Mouse (Mus musculus) MEL (cell line): ENCODE data around the gene Unc45a.

Source experiments
- BHLHE40 ChIP-seq: IDR thresholded peaks from 2 replicates; pipeline ENCODE4 v1.6.1; 2012; ENCODE audit warnings: low read depth, mild to moderate bottlenecking, inconsistent platforms, low read length, improper control_type of control experiment, borderline replicate concordance
- CHD2 ChIP-seq: IDR thresholded peaks from 2 replicates; pipeline ENCODE4 v1.6.1; 2011; ENCODE audit warnings: low read length, improper control_type of control experiment
- GATA1 ChIP-seq: IDR thresholded peaks from 2 replicates; pipeline ENCODE4 v1.6.1; 2011; ENCODE audit warnings: low read depth, low read length, improper control_type of control experiment
- MYC ChIP-seq: IDR thresholded peaks from 2 replicates; pipeline ENCODE4 v1.6.1; 2011; ENCODE audit warnings: low read depth, mild to moderate bottlenecking, low read length, improper control_type of control experiment, moderate library complexity
- POLR2A ChIP-seq, 2 experiments: IDR thresholded peaks; 2 replicates each; pipeline ENCODE4 v1.6.1; 2011 to 2012; ENCODE audit warnings: low read length in 2 of 2, mild to moderate bottlenecking in 2 of 2, control low read depth in 1 of 2, improper control_type of control experiment in 1 of 2, low read depth in 1 of 2, moderate library complexity in 1 of 2; ENCODE audit not compliant: control insufficient read depth in 1 of 2, insufficient read depth in 1 of 2, poor library complexity in 1 of 2
- TCF12 ChIP-seq: IDR thresholded peaks from 2 replicates; pipeline ENCODE4 v1.6.1; 2014; ENCODE audit warnings: low read depth, mild to moderate bottlenecking, inconsistent platforms, low read length, improper control_type of control experiment, moderate library complexity
- ZNF384 ChIP-seq: IDR thresholded peaks from 2 replicates; pipeline ENCODE4 v1.6.1; 2012; ENCODE audit warnings: low read depth, mild to moderate bottlenecking, inconsistent platforms, low read length, improper control_type of control experiment

GRCm38 (mm10) chr7:80310771-80311170, 30.0 kb downstream of the Unc45a start:
- TF ChIP-seq CHD2 (no peak), ZNF384 (no peak), TCF12 (no peak), GATA1 (no peak), MYC (no peak), BHLHE40 (no peak), POLR2A (IDR thresholded peaks at IDR 0.05; ENCODE audit: control insufficient read depth in 1 of 2, insufficient read depth in 1 of 2, low read depth in 1 of 2, low read length in 2 of 2, poor library complexity in 1 of 2) (no peak; a peak in 1 of 4 replicates)
